Mouse (Mus musculus): ENCODE results near the gene Krtap1-5.

The Krtap1-5 gene

DNA sequence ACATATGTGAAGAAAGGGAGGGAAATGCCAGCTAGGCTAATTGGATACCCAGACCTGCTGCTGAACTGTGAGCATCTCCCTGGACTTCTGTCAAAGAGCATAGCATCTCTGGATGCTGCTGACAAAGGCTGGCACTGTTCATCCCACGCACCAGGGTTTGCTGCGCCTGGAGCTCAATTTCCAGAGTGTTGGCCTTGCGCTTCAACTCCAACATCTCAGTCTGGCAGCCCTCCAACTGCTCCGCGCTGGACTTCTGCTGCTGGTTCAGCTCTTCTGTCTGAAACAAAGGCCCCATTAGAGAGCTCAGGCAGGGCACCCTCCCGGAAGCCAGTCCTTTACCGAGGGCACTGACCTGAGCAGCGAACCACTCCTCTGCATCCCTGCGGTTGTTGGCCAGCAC lies 41.1 kb downstream of the Krtap1-5 start:
- DNase-seq, result peak; percentile 8
